Mouse (Mus musculus): ENCODE measurements around the gene Prkcz.

The Prkcz gene

GRCm38 (mm10) chr4:155361303-155361791 is at the start of gene Prkcz:
Gene Prkcz (minus strand): TSS chr4:155361361.
- in situ Hi-C loops (cut with MboI; ENCODE audit: low pct_unique_long_range_greater_than_20kb in 1 of 2, low sequenced_read_pairs in 2 of 2, unreplicated experiment in 1 of 2) = loop anchor here in 1 of 2 experiments (25.0 kb wide), 1 partner anchor 226 kb away; no protein-coding TSS in a partner anchor

GRCm38 (mm10) chr4:155409058-155409776 is 48.1 kb upstream of the Prkcz start, which contains the start of gene Cfap74:
Gene Cfap74 (plus strand): TSS chr4:155409190.
- in situ Hi-C loops (cut with MboI; ENCODE audit: low pct_unique_long_range_greater_than_20kb in 1 of 2, low sequenced_read_pairs in 2 of 2, unreplicated experiment in 1 of 2) = no loop called here

GRCm38 (mm10) chr4:155408695-155409057 is 47.5 kb upstream of the Prkcz start:
- in situ Hi-C loops (cut with MboI; ENCODE audit: low pct_unique_long_range_greater_than_20kb in 1 of 2, low sequenced_read_pairs in 2 of 2, unreplicated experiment in 1 of 2) = no loop called here

GRCm38 (mm10) chr4:155402489-155402888 is 41.3 kb upstream of the Prkcz start:
- in situ Hi-C loops (cut with MboI; ENCODE audit: low pct_unique_long_range_greater_than_20kb in 1 of 2, low sequenced_read_pairs in 2 of 2, unreplicated experiment in 1 of 2) = no loop called here

- in situ Hi-C loops (cut with MboI; ENCODE audit: low pct_unique_long_range_greater_than_20kb in 1 of 2, low sequenced_read_pairs in 2 of 2, unreplicated experiment in 1 of 2) = no loop called here
These were observed 40.0 kb upstream of the Prkcz start for GRCm38 (mm10) chr4:155401121-155401520.

- in situ Hi-C loops (cut with MboI; ENCODE audit: low pct_unique_long_range_greater_than_20kb in 1 of 2, low sequenced_read_pairs in 2 of 2, unreplicated experiment in 1 of 2) = no loop called here
These were observed 37.0 kb upstream of the Prkcz start for GRCm38 (mm10) chr4:155398222-155398540.

GRCm38 (mm10) chr4:155397511-155398221 is 36.5 kb upstream of the Prkcz start, which contains the start of gene Gabrd:
Gene Gabrd (minus strand): TSS chr4:155398112.
- in situ Hi-C loops (cut with MboI; ENCODE audit: low pct_unique_long_range_greater_than_20kb in 1 of 2, low sequenced_read_pairs in 2 of 2, unreplicated experiment in 1 of 2) = no loop called here

GRCm38 (mm10) chr4:155396751-155397150 is 35.6 kb upstream of the Prkcz start:
- in situ Hi-C loops (cut with MboI; ENCODE audit: low pct_unique_long_range_greater_than_20kb in 1 of 2, low sequenced_read_pairs in 2 of 2, unreplicated experiment in 1 of 2) = no loop called here

GRCm38 (mm10) chr4:155395471-155395870 is 34.3 kb upstream of the Prkcz start:
- in situ Hi-C loops (cut with MboI; ENCODE audit: low pct_unique_long_range_greater_than_20kb in 1 of 2, low sequenced_read_pairs in 2 of 2, unreplicated experiment in 1 of 2) = no loop called here

- in situ Hi-C loops (cut with MboI; ENCODE audit: low pct_unique_long_range_greater_than_20kb in 1 of 2, low sequenced_read_pairs in 2 of 2, unreplicated experiment in 1 of 2) = no loop called here
These were observed 26.0 kb upstream of the Prkcz start for GRCm38 (mm10) chr4:155387166-155387565.

GRCm38 (mm10) chr4:155383326-155383725 is 22.2 kb upstream of the Prkcz start:
- in situ Hi-C loops (cut with MboI; ENCODE audit: low pct_unique_long_range_greater_than_20kb in 1 of 2, low sequenced_read_pairs in 2 of 2, unreplicated experiment in 1 of 2) = no loop called here

GRCm38 (mm10) chr4:155382752-155383151 is 21.6 kb upstream of the Prkcz start:
- in situ Hi-C loops (cut with MboI; ENCODE audit: low pct_unique_long_range_greater_than_20kb in 1 of 2, low sequenced_read_pairs in 2 of 2, unreplicated experiment in 1 of 2) = no loop called here

- in situ Hi-C loops (cut with MboI; ENCODE audit: low pct_unique_long_range_greater_than_20kb in 1 of 2, low sequenced_read_pairs in 2 of 2, unreplicated experiment in 1 of 2) = no loop called here
These were observed 20.8 kb upstream of the Prkcz start for GRCm38 (mm10) chr4:155381974-155382373.

- in situ Hi-C loops (cut with MboI; ENCODE audit: low pct_unique_long_range_greater_than_20kb in 1 of 2, low sequenced_read_pairs in 2 of 2, unreplicated experiment in 1 of 2) = loop anchor here in 1 of 2 experiments (25.0 kb wide), 1 partner anchor 215 kb away; no protein-coding TSS in a partner anchor
These were observed 10.9 kb upstream of the Prkcz start for GRCm38 (mm10) chr4:155371797-155372735.

- in situ Hi-C loops (cut with MboI; ENCODE audit: low pct_unique_long_range_greater_than_20kb in 1 of 2, low sequenced_read_pairs in 2 of 2, unreplicated experiment in 1 of 2) = loop anchor here in 1 of 2 experiments (25.0 kb wide), 1 partner anchor 216 kb away; no protein-coding TSS in a partner anchor
These were observed 9.9 kb upstream of the Prkcz start for GRCm38 (mm10) chr4:155370737-155371715.

- in situ Hi-C loops (cut with MboI; ENCODE audit: low pct_unique_long_range_greater_than_20kb in 1 of 2, low sequenced_read_pairs in 2 of 2, unreplicated experiment in 1 of 2) = loop anchor here in 1 of 2 experiments (25.0 kb wide), 1 partner anchor 219 kb away; no protein-coding TSS in a partner anchor
These were observed 7.5 kb upstream of the Prkcz start for GRCm38 (mm10) chr4:155368684-155369083.

GRCm38 (mm10) chr4:155367739-155368138 is 6.6 kb upstream of the Prkcz start:
- in situ Hi-C loops (cut with MboI; ENCODE audit: low pct_unique_long_range_greater_than_20kb in 1 of 2, low sequenced_read_pairs in 2 of 2, unreplicated experiment in 1 of 2) = loop anchor here in 1 of 2 experiments (25.0 kb wide), 1 partner anchor 220 kb away; no protein-coding TSS in a partner anchor
